Mouse (Mus musculus) ES-E14 (cell line): ENCODE data around the gene Prg2. TPM values are rescaled to one million over a fixed set of nuclear protein-coding genes. Genes with fewer than 3 reads are reported as not detected.

Experiments used
- DNase-seq: peaks from one replicate; pipeline ENCODE4 v3.0.0-alpha.2; 2013; ENCODE audit warnings: low read depth, low spot score
- H3K27ac ChIP-seq: 2 replicates; pipeline ENCODE4 v1.5.1; 2012; ENCODE audit warnings: low read depth, mild to moderate bottlenecking, low read length, moderate library complexity, mixed read lengths; ENCODE audit not compliant: poor library complexity, insufficient read depth, severe bottlenecking
- H3K36me3 ChIP-seq: 2 replicates; pipeline ENCODE4 v1.6.1; 2012; ENCODE audit warnings: mild to moderate bottlenecking, low read length, moderate library complexity, mixed read lengths; ENCODE audit not compliant: control insufficient read depth, poor library complexity, insufficient read depth, severe bottlenecking
- H3K4me1 ChIP-seq, 2 experiments: fragments of 150-350 bp in 1 of 2; sonication (generic) in 1 of 2; 2 replicates each; pipeline ENCODE4 v1.6.1; 2012; ENCODE audit warnings: low read length in 2 of 2, mild to moderate bottlenecking in 1 of 2, mixed read lengths in 1 of 2; ENCODE audit not compliant: control insufficient read depth in 2 of 2, insufficient read depth in 2 of 2, poor library complexity in 1 of 2
- H3K4me3 ChIP-seq, 2 experiments: fragments of 150-350 bp in 1 of 2; sonication (generic) in 1 of 2; 2 replicates each; pipeline ENCODE4 v1.5.1; 2012; ENCODE audit warnings: low read length in 2 of 2, low read depth in 1 of 2, mild to moderate bottlenecking in 1 of 2, mixed read lengths in 1 of 2; ENCODE audit not compliant: insufficient read depth in 1 of 2, poor library complexity in 1 of 2, severe bottlenecking in 1 of 2
- H3K9ac ChIP-seq: 2 replicates; pipeline ENCODE4 v1.6.1; 2012; ENCODE audit warnings: low read depth, mild to moderate bottlenecking, low read length, mixed read lengths; ENCODE audit not compliant: poor library complexity, insufficient read depth, severe bottlenecking
- H3K9me3 ChIP-seq: fragments of 150-350 bp; sonication (generic); 2 replicates; pipeline ENCODE4 v1.6.1; 2012; ENCODE audit warnings: low read depth, mild to moderate bottlenecking, low read length; ENCODE audit not compliant: control insufficient read depth, insufficient read depth
- CHD2 ChIP-seq: IDR thresholded peaks from 2 replicates; pipeline ENCODE4 v1.6.1; 2014; ENCODE audit warnings: mild to moderate bottlenecking, low read depth, low read length, inconsistent platforms
- HCFC1 ChIP-seq: IDR thresholded peaks from 2 replicates; pipeline ENCODE4 v1.6.1; 2012; ENCODE audit warnings: low read length, inconsistent platforms, borderline replicate concordance; ENCODE audit not compliant: insufficient read depth
- MAFK ChIP-seq: IDR thresholded peaks from 2 replicates; pipeline ENCODE4 v1.6.1; 2014; ENCODE audit warnings: mild to moderate bottlenecking, low read depth, low read length, inconsistent platforms; ENCODE audit not compliant: insufficient read depth
- ZC3H11A ChIP-seq: IDR thresholded peaks from 2 replicates; pipeline ENCODE4 v1.6.1; 2012; ENCODE audit warnings: low read depth, mild to moderate bottlenecking, inconsistent platforms, low read length, borderline replicate concordance
- ZNF384 ChIP-seq: IDR thresholded peaks from 2 replicates; pipeline ENCODE4 v1.6.1; 2012; ENCODE audit warnings: low read depth, low read length, inconsistent platforms
- in situ Hi-C, 2 experiments: fragments of 600-800 bp; cut with MboI; formaldehyde crosslinking; loops; one replicate each; pipeline ENCODE4 v1.15.1; 2025; ENCODE audit warnings: low sequenced_read_pairs in 2 of 2, inconsistent platforms in 1 of 2; ENCODE audit not compliant: unreplicated experiment in 2 of 2
- total RNA-seq: library from RNA; depleted of rRNA; stranded (reverse); fragments of 300-350 nt; gene quantifications from 2 replicates; pipeline ENCODE4 v1.2.3, GENCODE M21; 2012

Prg2 gene
- total RNA-seq, 1 experiment: not detected

DNA sequence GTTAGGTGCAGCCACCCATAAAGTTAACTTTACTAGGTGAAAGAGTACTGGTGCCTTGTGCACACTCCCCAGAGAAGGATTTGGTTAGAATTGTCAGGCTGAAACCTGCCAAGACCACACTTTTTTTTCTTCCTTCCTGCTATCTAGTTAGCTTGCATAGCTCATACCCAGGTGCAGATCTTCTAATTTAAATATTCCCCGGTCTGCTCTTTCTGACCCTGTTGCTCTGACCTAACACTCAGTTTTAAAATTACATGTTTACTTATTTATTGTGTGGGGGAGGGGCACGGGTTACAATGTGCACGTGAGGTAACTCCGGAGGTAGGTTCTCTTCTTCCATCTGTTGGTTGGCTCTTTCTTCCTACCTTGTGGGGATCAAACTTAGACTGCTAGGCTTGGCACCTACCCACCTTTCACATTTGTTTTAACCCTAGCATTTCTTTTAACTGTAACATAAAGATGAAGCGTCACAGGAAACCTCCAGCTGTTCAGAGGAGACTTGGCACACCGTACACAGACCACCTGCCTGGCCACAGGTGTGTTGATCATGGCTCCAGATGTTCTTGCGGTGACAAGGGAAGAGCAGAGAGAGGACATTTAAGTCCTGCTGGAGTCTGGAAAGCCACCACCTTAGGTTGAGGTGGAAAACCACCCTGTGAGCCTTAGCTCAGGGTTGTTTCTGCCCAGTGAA is 16.0 kb upstream of the Prg2 start:
- Histone ChIP-seq H3K27ac (no peak overlapping the region), H3K9ac (no peak overlapping the region), H3K36me3 (no peaks in the 10 kb centered on the region), H3K9me3 (no peaks in the 10 kb centered on the region), H3K4me3 (no peak overlapping the region), H3K4me1 (no peaks in the 10 kb centered on the region)
- TF ChIP-seq ZNF384: no peak
- no peak for TF ChIP-seq HCFC1
- no peak for TF ChIP-seq CHD2
- TF ChIP-seq MAFK: no peak
- no peak for TF ChIP-seq ZC3H11A
- DNase-seq: no peak
- in situ Hi-C loops: no loop called here

DNA sequence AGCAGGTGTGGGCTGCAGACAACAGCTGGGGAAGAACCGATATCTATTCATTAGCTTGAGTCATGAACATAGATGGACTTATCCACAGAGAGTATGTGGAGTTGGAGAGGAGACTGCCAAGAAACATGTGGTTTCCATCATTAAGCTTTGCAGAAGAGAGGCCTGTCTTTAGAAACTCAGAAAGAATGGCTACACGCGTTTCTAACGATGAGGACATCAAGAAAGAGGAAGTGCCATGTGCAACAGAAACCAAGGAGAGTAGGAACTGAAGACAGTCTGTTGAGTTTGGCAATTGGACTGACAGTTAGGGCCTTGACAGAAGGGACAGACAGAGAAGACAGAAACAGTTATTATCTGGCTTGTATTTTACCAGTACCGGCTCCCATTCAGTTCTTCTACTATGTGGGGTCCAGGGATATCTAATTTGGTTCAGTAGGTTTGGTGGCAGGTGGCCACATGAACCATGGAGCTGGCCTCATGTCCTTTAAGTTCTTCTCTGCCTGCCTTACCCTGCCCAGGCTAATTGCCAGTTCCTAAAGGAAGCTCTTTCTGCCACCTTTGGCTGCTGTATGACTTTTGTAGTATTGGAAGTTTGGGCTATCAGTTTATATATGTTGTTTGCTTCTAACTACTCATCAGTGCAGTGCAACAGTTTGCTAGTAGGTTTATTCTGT is 12.8 kb upstream of the Prg2 start:
- Histone ChIP-seq H3K27ac (no peak overlapping the region), H3K36me3 (no peaks in the 10 kb centered on the region), H3K4me3 (no peak overlapping the region), H3K9ac (no peak overlapping the region), H3K4me1 (no peaks in the 10 kb centered on the region), H3K9me3 (no peaks in the 10 kb centered on the region)
- no peak for TF ChIP-seq ZC3H11A
- TF ChIP-seq CHD2: no peak
- TF ChIP-seq HCFC1: no peak
- no peak for TF ChIP-seq ZNF384
- no peak for TF ChIP-seq MAFK
- no peak for DNase-seq
- in situ Hi-C loops: no loop called here

DNA sequence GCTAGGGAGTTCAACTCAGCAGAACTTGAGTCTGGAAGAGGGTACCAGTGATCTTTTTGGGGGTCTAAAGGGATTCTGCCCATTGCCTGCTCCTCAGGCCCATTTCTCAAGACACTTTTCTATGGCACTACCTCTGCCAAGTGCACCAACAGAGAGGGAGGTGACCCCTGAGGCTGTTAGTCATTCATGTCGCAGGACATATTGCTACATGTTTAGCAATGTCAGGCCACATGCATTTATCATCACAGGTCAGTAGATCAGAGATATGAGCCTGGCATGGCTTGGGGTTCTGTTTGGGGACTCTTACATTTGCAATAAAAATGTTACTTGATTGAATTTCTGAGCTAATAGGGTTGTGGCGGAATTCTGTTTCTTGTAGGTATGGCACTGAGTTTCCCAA is 4.7 kb upstream of the Prg2 start:
- no peak for DNase-seq
- no peak overlapping the region for H3K27ac ChIP-seq
- H3K4me3 ChIP-seq: no peak overlapping the region
- in situ Hi-C loops: no loop called here
- no peaks in the 10 kb centered on the region for H3K9me3 ChIP-seq
- H3K36me3 ChIP-seq: no peaks in the 10 kb centered on the region
- no peak overlapping the region for H3K9ac ChIP-seq
- TF ChIP-seq CHD2 (no peak), ZNF384 (no peak), HCFC1 (no peak), MAFK (no peak), ZC3H11A (no peak)
- no peaks in the 10 kb centered on the region for H3K4me1 ChIP-seq

DNA sequence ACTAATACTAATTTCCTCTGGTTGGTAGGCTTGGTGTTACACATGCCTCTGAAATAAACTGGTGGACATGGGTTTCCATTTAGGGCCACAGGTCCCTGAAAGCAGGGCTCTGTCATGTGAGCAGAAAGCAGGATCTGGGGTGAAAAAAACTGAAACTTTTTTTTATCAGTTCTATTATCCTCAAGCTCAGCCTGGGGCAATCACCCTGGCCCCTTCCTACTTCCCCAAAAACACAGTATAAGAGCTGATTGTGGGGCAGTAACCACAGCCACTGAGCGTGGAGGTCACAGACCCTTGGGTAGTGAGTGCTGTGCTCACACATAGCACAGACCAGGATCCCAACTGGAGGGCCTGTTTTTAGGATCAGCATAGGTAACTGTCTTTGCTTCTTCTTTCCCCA is 7.7 kb downstream of the Prg2 start, which contains the start of gene Prg3:
Prg3 (plus strand) TSS at position 286 of the 400 bp plus-strand sequence.
- in situ Hi-C loops: no loop called here
- no peak within 1 kb of the TSS for H3K27ac ChIP-seq

More for the DNA sequence above, 7.7 kb downstream of the Prg2 start, which contains the start of gene Prg3:
- no peaks in the 10 kb centered on the region for H3K4me1 ChIP-seq
- no peak within 1 kb of the TSS for H3K4me3 ChIP-seq
- H3K36me3 ChIP-seq: no peaks in the 10 kb centered on the region
- H3K9me3 ChIP-seq: no peaks in the 10 kb centered on the region
- no peak within 1 kb of the TSS for H3K9ac ChIP-seq
- no peak for DNase-seq
- no peak for TF ChIP-seq ZC3H11A
- no peak for TF ChIP-seq CHD2
